Mouse (Mus musculus) right cerebral cortex, adult 18-20 months (tissue): ENCODE results near the gene Ppp5c.

ENCODE experiments used
- DNase-seq: peaks from one replicate; pipeline ENCODE4 v3.0.0; 2022; ENCODE audit warnings: mixed read lengths

Ppp5c gene

GRCm38 (mm10) chr7:17011909-17012590, 15.7 kb downstream of the Ppp5c start:
- DNase-seq, result no peak

GRCm38 (mm10) chr7:17010010-17010347, 17.7 kb downstream of the Ppp5c start:
- no peak for DNase-seq

GRCm38 (mm10) chr7:17009326-17010009, 18.3 kb downstream of the Ppp5c start:
- no peak for DNase-seq

DNA sequence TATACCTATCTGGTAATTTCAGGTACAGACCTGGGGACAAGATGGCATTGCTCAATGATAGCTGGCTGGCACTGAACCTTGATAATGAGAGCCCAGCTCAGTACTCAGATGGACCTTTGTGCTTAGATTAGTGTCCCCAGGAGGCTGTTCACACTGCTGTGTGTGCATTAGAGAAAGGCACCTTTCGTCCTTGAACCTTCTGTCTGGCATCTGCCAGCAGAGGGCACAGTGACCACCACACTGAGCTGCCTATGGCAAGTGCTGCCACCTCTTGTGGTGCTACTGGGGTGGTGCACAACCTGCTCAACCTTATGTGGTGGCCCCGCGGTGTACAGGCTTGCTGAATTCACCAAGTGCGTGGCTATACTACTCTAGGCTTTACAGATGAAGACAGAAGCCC, 20.4 kb downstream of the Ppp5c start:
- no peak for DNase-seq

GRCm38 (mm10) chr7:17004716-17005115, 23.0 kb downstream of the Ppp5c start:
- no peak for DNase-seq

- no peak for DNase-seq
Observed at GRCm38 (mm10) chr7:17003230-17003960, 24.3 kb downstream of the Ppp5c start.

- DNase-seq, result peak; percentile 75
Observed at GRCm38 (mm10) chr7:17002375-17003195, 25.1 kb downstream of the Ppp5c start.

- DNase-seq, result peak; percentile 83
Observed at GRCm38 (mm10) chr7:16999650-17000049, 28.1 kb downstream of the Ppp5c start.

DNA sequence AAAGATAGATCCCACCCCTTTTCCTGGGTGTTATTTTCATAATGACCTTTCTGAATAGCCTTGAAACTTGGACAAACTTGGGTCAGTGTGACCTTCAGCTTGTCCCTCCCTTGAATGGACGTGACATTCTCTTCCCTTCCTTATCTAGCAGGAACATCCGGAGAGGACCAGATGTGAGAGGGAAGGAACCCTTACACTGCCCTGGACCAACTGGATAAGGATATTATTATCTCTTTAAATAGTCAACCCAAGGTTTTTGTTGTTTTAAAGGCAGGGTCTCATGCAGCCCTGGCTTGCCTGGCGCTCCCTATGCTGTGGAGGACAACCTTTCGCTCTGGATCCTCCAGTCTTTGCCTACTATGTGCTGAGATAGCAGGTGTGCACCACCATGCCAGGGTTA, 28.5 kb downstream of the Ppp5c start:
- DNase-seq, result no peak

- DNase-seq, result no peak
Observed at GRCm38 (mm10) chr7:16995345-16995744, 32.4 kb downstream of the Ppp5c start.

DNA sequence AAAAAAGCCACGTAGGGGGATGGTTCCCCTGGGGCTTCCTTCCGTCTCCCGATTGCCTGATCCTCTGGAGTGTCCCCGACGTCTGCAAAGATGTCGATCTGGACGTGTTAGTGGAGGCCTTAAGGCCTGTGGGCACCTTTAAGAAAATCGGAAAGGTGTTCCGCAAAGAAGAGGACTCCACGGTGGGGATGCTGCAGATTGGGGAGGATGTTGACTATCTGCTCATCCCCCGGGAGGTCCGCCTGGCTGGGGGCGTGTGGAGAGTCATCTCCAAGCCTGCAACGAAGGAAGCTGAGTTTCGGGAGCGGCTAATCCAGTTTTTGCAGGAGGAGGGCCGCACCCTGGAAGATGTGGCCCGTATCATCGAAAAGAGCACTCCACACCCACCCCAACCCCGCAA, 33.3 kb downstream of the Ppp5c start:
- no peak for DNase-seq

- DNase-seq, result no peak
Observed at GRCm38 (mm10) chr7:16993651-16994399, 33.9 kb downstream of the Ppp5c start.

GRCm38 (mm10) chr7:16992451-16992807, 35.3 kb downstream of the Ppp5c start, which contains the start of gene Ccdc8:
Gene Ccdc8, plus strand, starts transcription at chr7:16992708.
- no peak for DNase-seq

- no peak for DNase-seq
Observed at GRCm38 (mm10) chr7:16991681-16992450, 35.9 kb downstream of the Ppp5c start.

- DNase-seq, result no peak
Observed at GRCm38 (mm10) chr7:16990006-16990744, 37.5 kb downstream of the Ppp5c start.

DNA sequence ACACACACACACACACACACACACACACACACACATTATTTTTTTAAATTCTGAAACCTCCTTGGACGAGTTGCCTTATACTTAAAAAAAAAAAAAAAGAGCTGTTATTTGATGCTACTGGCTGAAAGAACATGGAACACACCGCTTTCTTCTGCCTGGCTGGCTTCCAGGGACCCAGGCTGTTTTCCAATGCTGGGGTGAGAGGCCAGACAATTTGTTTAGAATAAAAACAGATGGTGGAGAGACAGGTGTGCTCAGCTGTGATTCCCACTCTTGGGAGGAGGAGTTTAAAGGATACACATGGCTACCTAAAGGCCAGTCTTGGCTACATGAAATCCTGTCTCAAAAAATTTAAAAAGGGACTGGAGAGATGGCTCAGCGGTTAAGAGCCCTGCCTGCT, 39.3 kb downstream of the Ppp5c start:
- no peak for DNase-seq

GRCm38 (mm10) chr7:16987541-16988149, 40.1 kb downstream of the Ppp5c start:
- no peak for DNase-seq

- peak; percentile 95 for DNase-seq
Observed at GRCm38 (mm10) chr7:16982859-16983568, 44.7 kb downstream of the Ppp5c start, which contains the start of gene Gm42372. Gene Gm42372, plus strand, starts transcription at chr7:16983086.

DNA sequence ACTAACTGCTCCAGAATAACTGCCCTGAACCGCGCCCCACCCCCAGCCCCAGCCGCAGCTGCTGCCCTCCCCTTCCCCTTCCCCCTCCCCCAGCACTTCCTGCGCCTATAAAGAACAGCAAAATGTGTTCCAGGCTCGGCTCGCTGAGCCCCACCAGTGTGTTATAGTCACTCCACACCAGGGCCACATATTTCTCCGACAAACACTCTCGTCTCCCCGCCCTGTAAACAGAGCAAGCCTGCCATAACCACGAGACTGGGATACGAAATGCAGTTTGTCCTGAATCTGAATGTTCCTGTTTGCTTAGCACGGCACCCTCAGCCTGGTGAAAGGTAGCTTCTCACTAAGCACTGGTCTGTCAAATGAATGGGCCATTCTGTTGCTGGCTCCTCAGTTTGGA, 47.4 kb downstream of the Ppp5c start:
- no peak for DNase-seq

DNA sequence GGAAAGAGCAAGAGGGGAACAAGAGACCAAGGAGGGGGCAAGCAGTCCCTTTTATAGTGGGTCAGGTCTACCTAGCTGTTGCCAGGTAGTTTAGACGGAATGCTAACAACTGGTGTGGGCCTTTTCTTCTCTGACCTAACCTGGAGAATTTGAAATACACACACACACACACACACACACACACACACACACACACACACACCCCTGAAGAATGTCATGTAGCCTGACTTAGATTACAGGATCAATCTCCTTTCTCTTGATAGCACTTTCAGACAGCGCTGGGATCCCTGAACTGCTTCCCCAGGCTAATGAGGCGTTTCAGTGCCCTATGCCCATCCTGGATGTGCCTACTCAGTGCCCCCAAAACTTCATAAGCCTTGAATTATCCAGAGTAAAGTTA, 49.1 kb downstream of the Ppp5c start:
- no peak for DNase-seq
